Mouse (Mus musculus) E14TG2a.4 (cell line): ENCODE results near the gene Git1.

Source experiments
- H3K27me3 ChIP-seq: 2 replicates; pipeline ENCODE4 v1.6.1; 2014; ENCODE audit warnings: low read length, control low read depth; ENCODE audit not compliant: insufficient read depth
- H3K36me3 ChIP-seq: 2 replicates; pipeline ENCODE4 v1.6.1; 2014; ENCODE audit warnings: low read length, control low read depth; ENCODE audit not compliant: insufficient read depth
- H3K4me1 ChIP-seq: replicated peaks from 2 replicates; pipeline ENCODE4 v1.6.1; 2014; ENCODE audit warnings: low read depth, low read length, control low read depth
- H3K4me3 ChIP-seq: replicated peaks from 2 replicates; pipeline ENCODE4 v1.5.1; 2014; ENCODE audit warnings: mild to moderate bottlenecking, low read length
- H3K9me3 ChIP-seq: 2 replicates; pipeline ENCODE4 v1.6.1; 2014; ENCODE audit warnings: low read length, control low read depth
- CTCF ChIP-seq: conservative IDR thresholded peaks from 2 replicates; pipeline ENCODE4 v1.5.1; 2014; ENCODE audit warnings: low read length
- NANOG ChIP-seq: IDR thresholded peaks from 2 replicates; pipeline ENCODE4 v1.6.1; 2014; ENCODE audit warnings: borderline replicate concordance, low read length, mixed read lengths
- POU5F1 ChIP-seq: IDR thresholded peaks from 2 replicates; pipeline ENCODE4 v1.6.1; 2014; ENCODE audit warnings: low read length, borderline replicate concordance

Gene Git1

GRCm38 (mm10) chr11:77493512-77494343 is at the start of gene Git1:
Gene Git1 (plus strand): TSS chr11:77493562.
- Histone ChIP-seq H3K9me3 (no peaks in the 10 kb centered on the region), H3K4me1 (peaks cover 83% of the 10 kb centered on the region), H3K36me3 (peaks cover 7% of the 10 kb centered on the region; the same call in 1 of the 2 replicates), H3K27me3 (peaks cover 27% of the 10 kb centered on the region), H3K4me3 (peak within 1 kb of the TSS; percentile 91)
- no peak for TF ChIP-seq NANOG
- no peak for TF ChIP-seq POU5F1
- TF ChIP-seq CTCF: no peak

GRCm38 (mm10) chr11:77444939-77445338 is 48.4 kb upstream of the Git1 start:
- no peaks in the 10 kb centered on the region for H3K9me3 ChIP-seq
- H3K4me3 ChIP-seq: no peak overlapping the region
- no peak for TF ChIP-seq NANOG
- no peak for TF ChIP-seq POU5F1
- TF ChIP-seq CTCF: no peak
- no peaks in the 10 kb centered on the region for H3K36me3 ChIP-seq
- H3K4me1 ChIP-seq: peaks cover 18% of the 10 kb centered on the region
- no peaks in the 10 kb centered on the region for H3K27me3 ChIP-seq

- TF ChIP-seq NANOG (no peak), CTCF (peak; percentile 58)
- Histone ChIP-seq H3K36me3 (no peaks in the 10 kb centered on the region), H3K4me1 (peaks cover 18% of the 10 kb centered on the region), H3K4me3 (no peak overlapping the region), H3K27me3 (peaks cover 6% of the 10 kb centered on the region), H3K9me3 (no peaks in the 10 kb centered on the region)
These were observed 46.7 kb upstream of the Git1 start for GRCm38 (mm10) chr11:77446628-77447041.

- TF ChIP-seq CTCF (no peak), POU5F1 (no peak), NANOG (no peak)
These were observed 44.1 kb upstream of the Git1 start for GRCm38 (mm10) chr11:77449224-77449623.

GRCm38 (mm10) chr11:77451670-77452069 is 41.7 kb upstream of the Git1 start:
- H3K36me3 ChIP-seq: no peaks in the 10 kb centered on the region
- TF ChIP-seq CTCF (no peak), NANOG (no peak)

More at GRCm38 (mm10) chr11:77449224-77449623, 44.1 kb upstream of the Git1 start:
- Histone ChIP-seq H3K9me3 (no peaks in the 10 kb centered on the region), H3K4me1 (peaks cover 28% of the 10 kb centered on the region), H3K27me3 (peaks cover 8% of the 10 kb centered on the region), H3K36me3 (no peaks in the 10 kb centered on the region), H3K4me3 (no peak overlapping the region)

GRCm38 (mm10) chr11:77453388-77453787 is 40.0 kb upstream of the Git1 start:
- H3K4me1 ChIP-seq: peaks cover 41% of the 10 kb centered on the region
- no peaks in the 10 kb centered on the region for H3K9me3 ChIP-seq
- no peak for TF ChIP-seq POU5F1
- H3K4me3 ChIP-seq: no peak overlapping the region
- peaks cover 13% of the 10 kb centered on the region for H3K27me3 ChIP-seq
- no peaks in the 10 kb centered on the region for H3K36me3 ChIP-seq

More at GRCm38 (mm10) chr11:77451670-77452069, 41.7 kb upstream of the Git1 start:
- peaks cover 10% of the 10 kb centered on the region for H3K27me3 ChIP-seq
- H3K9me3 ChIP-seq: no peaks in the 10 kb centered on the region
- peaks cover 43% of the 10 kb centered on the region for H3K4me1 ChIP-seq
- H3K4me3 ChIP-seq: no peak overlapping the region

GRCm38 (mm10) chr11:77455770-77456510 is 37.4 kb upstream of the Git1 start:
- Histone ChIP-seq H3K4me1 (peaks cover 44% of the 10 kb centered on the region), H3K36me3 (no peaks in the 10 kb centered on the region), H3K27me3 (peaks cover 26% of the 10 kb centered on the region), H3K9me3 (no peaks in the 10 kb centered on the region), H3K4me3 (0 out of 2 replicates have a peak overlapping the region, but pooled peaks have one; percentile 13)
- peak; percentile 87 for TF ChIP-seq NANOG
- TF ChIP-seq CTCF: no peak
- TF ChIP-seq POU5F1: no peak

GRCm38 (mm10) chr11:77456866-77457265 is 36.5 kb upstream of the Git1 start:
- Histone ChIP-seq H3K9me3 (no peaks in the 10 kb centered on the region), H3K4me3 (no peak overlapping the region), H3K36me3 (no peaks in the 10 kb centered on the region), H3K4me1 (peaks cover 47% of the 10 kb centered on the region), H3K27me3 (peaks cover 32% of the 10 kb centered on the region)
- TF ChIP-seq POU5F1: no peak
- TF ChIP-seq NANOG: no peak
- no peak for TF ChIP-seq CTCF
